Mouse (Mus musculus): ENCODE measurements around the gene Lhfpl2.

DNA sequence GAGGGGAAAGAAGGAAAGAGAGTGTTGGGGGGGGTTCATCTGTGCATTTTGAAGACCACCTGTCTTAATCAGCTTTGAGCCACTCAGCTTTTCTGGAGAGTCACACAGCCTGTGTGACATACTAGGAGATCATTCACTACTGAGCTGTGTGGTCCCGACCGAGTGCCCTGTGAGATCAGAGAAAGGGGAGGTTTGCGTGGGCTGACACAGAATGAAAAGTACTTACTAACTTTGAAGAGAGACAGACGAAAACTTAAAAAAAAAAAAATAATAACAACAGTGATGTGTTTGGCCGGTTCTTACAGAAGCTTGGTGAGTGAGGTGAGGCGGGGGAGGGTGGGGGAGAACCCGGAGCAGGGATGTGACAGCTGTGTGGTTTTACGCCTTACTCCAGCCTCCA lies 86.9 kb downstream of the Lhfpl2 start:
- TF ChIP-seq POLR2A (IDR thresholded peaks at IDR 0.05; ENCODE audit: extremely low read depth, insufficient read depth, low read length) (no peak), CTCF (IDR thresholded peaks at IDR 0.05; ENCODE audit: extremely low read depth, insufficient read depth, low read length) (no peak)

Measured in cortical plate, adult 2 months (tissue).